In the genomic region with DNA sequence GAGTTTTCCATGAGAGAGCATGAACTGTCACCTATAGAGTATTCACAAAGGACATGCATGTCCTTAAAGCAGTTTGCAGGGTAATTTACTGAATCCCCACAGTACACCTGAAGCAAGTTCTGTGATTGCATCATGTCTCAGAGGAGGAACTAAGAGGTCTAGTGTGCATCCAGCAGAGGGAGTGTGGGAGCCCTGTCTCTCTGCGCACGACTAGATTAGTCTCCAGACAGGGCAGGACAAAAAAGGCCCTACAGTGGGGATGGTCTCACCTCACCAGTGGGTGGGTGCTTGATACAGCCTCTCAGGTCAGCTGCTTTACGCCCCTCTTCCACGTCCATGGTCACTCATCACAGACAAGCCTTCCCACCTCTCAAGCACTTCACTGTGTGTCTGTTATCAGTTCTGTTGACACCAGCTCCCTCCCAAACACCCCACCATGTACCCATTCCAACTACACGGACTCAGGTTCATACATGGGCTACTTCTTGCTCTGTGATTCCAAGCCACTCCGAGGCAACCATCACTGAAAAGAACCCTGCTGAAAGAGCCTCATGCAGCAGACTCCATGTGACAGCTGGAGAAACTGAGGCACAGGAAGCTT, we compare ENCODE assay signal across 11 mouse cellular contexts. TPM values are rescaled to one million over a fixed set of nuclear protein-coding genes. Genes with fewer than 3 reads are reported as not detected.
DNase-seq lines count a peak whose midpoint lies in the region; ATAC-seq and TF ChIP-seq lines count a peak whose summit lies in the region.
"Had no signal": no experiment of that assay in that cellular context is flagged by ENCODE, and none has a peak within 500 bp of the region (broad histone marks: within the 10 kb centered on the region; RNA-seq: fewer than 3 reads in every experiment).

No protein-coding gene starts in this region.

- in situ Hi-C loops in CH12.LX (cut with MboI; ENCODE audit: low pct_ligation_motif_present, low pct_unique_long_range_greater_than_20kb, low sequenced_read_pairs): no loop called here

- H3K27ac ChIP-seq in CH12.LX (ENCODE audit: insufficient read depth, low read depth): no peak overlapping the region
- peak overlapping the region; percentile 89 for H3K27ac ChIP-seq in heart, embryonic 15.5 days
- H3K27ac ChIP-seq: embryonic facial prominence, embryonic 13.5 days; lung, embryonic 15.5 days had no signal

- peak; percentile 21 for TF ChIP-seq RAD21 in CH12.LX (IDR thresholded peaks at IDR 0.05; ENCODE audit: low read depth, low read length)

- H3K9ac ChIP-seq in CH12.LX (ENCODE audit: insufficient read depth, low read depth): no peak overlapping the region
- H3K9ac ChIP-seq in heart, embryonic 15.5 days: no peak overlapping the region
- H3K9ac ChIP-seq: embryonic facial prominence, embryonic 13.5 days; lung, embryonic 15.5 days had no signal

- no peak for TF ChIP-seq POLR2A in CH12.LX (IDR thresholded peaks at IDR 0.05; ENCODE audit: low read depth, low read length)

- WGBS in heart, embryonic 15.5 days: 29% methylated on average over 6 of the region's 6 CpGs

- no peak overlapping the region for H3K4me3 ChIP-seq in CH12.LX (replicated peaks in 1 of 3; ENCODE audit: low read depth in 2 of 3, low read length in 2 of 3, poor library complexity in 1 of 3)
- peak overlapping the region; percentile 3; the same call in 1 of the 2 replicates for H3K4me3 ChIP-seq in heart, embryonic 15.5 days
- H3K4me3 ChIP-seq: embryonic facial prominence, embryonic 13.5 days; lung, embryonic 15.5 days had no signal

- intact Hi-C loops in left cerebral cortex, postnatal 36 days (cut with DNase I): no loop called here

- TF ChIP-seq EP300 in CH12.LX (IDR thresholded peaks at IDR 0.05; ENCODE audit: low read length): no peak

- H3K4me1 ChIP-seq in CH12.LX (ENCODE audit: control insufficient read depth in 1 of 2, insufficient read depth in 2 of 2): peaks cover 7 to 9% of the 10 kb centered on the region in 2 experiments; a peak in 3 of 4 replicates
- peaks cover 89% of the 10 kb centered on the region for H3K4me1 ChIP-seq in heart, embryonic 15.5 days (replicated peaks)

- H3K36me3 ChIP-seq in CH12.LX (replicated peaks in 1 of 2; ENCODE audit: control insufficient read depth in 1 of 2, insufficient read depth in 1 of 2, low read length in 1 of 2): no peaks in the 10 kb centered on the region
- H3K36me3 ChIP-seq in heart, embryonic 15.5 days: no peaks in the 10 kb centered on the region
- H3K36me3 ChIP-seq: embryonic facial prominence, embryonic 13.5 days; lung, embryonic 15.5 days had no signal

- peaks cover 96% of the 10 kb centered on the region for H3K27me3 ChIP-seq in CH12.LX (replicated peaks)
- no peaks in the 10 kb centered on the region for H3K27me3 ChIP-seq in heart, embryonic 15.5 days
- H3K27me3 ChIP-seq: embryonic facial prominence, embryonic 13.5 days had no signal

- dilution Hi-C loops in CH12.LX (cut with MboI; ENCODE audit: extremely low pct_ligation_motif_present, extremely low pct_unique_long_range_greater_than_20kb, low sequenced_read_pairs): no loop called here

- ATAC-seq in heart, embryonic 15.5 days (replicated peaks; ENCODE audit: insufficient number of reproducible peaks, insufficient read depth, low FRiP score, low read depth): peak; percentile 27
- ATAC-seq in activated CD4-positive, CD25-positive, alpha-beta regulatory T cell, adult 4 months: no peak

- DNase-seq in embryo, embryonic 10 days (ENCODE audit: low spot score): peak; percentile 38
- DNase-seq in embryo, embryonic 9.5 days (ENCODE audit: extremely low spot score): no peak
- DNase-seq in left cerebral cortex, adult 18-20 months (ENCODE audit: low spot score in 2 of 2): peak; percentile 38 to 55
- no peak for DNase-seq in left cerebral cortex, postnatal 36 days (ENCODE audit: low spot score in 2 of 2)
- peak; percentile 50 for DNase-seq in CH12.LX (ENCODE audit: extremely low read depth)
- DNase-seq in cerebellum, adult 11-12 months: no peak

- no peaks in the 10 kb centered on the region for H3K9me3 ChIP-seq in CH12.LX (replicated peaks; ENCODE audit: low read length)
- no peaks in the 10 kb centered on the region for H3K9me3 ChIP-seq in heart, embryonic 15.5 days (replicated peaks)
- H3K9me3 ChIP-seq: embryonic facial prominence, embryonic 13.5 days; lung, embryonic 15.5 days had no signal

- peak; percentile 14 to 65; a peak in 2 of 4 replicates for TF ChIP-seq CTCF in CH12.LX (conservative IDR thresholded peaks at IDR 0.05 in 1 of 2, IDR thresholded peaks at IDR 0.05 in 1 of 2; ENCODE audit: low read depth in 2 of 2, low read length in 2 of 2)

- no peak overlapping the region for H3K4me2 ChIP-seq in CH12.LX (ENCODE audit: insufficient read depth, low read depth, poor library complexity, severe bottlenecking)
- peak overlapping the region; percentile 37 for H3K4me2 ChIP-seq in heart, embryonic 15.5 days
- H3K4me2 ChIP-seq: embryonic facial prominence, embryonic 13.5 days; lung, embryonic 15.5 days had no signal

- H3K79me2 ChIP-seq in CH12.LX (replicated peaks; ENCODE audit: control insufficient read depth, extremely low read depth, insufficient read depth, poor library complexity, severe bottlenecking): no peaks in the 10 kb centered on the region

TF ChIP-seq in CH12.LX, 34 proteins besides CTCF, POLR2A, EP300 and RAD21:
- TF ChIP-seq JUN (IDR thresholded peaks at IDR 0.05; ENCODE audit: insufficient read depth, low read depth, low read length) (no peak), SMC3 (IDR thresholded peaks at IDR 0.05; ENCODE audit: low read depth, low read length) (peak; percentile 58)
TF ChIP-seq in CH12.LX: peak in this region for 1.

RNA-seq across cellular contexts. Expression of gene Apol6, which starts 25.7 kb away (rescaled TPM):
- under 1 TPM; 0.21 to 0.23 TPM for total RNA-seq in left cerebral cortex, adult 18-20 months (2021)
- total RNA-seq in left cerebral cortex, postnatal 36 days (2021): under 1 TPM; 0.27 to 0.49 TPM
- total RNA-seq in CH12.LX (2012; rRNA removed) (not detected in 2 replicates), CH12.LX (2014; rRNA removed) (not detected in 2 replicates)
- not detected in 2 replicates for polyA plus RNA-seq in CH12.LX (2012; ENCODE audit: insufficient read length, low read depth)
- polyA plus RNA-seq in heart, embryonic 15.5 days (2015; fragmentation: Nextera tagmentation; extraction: Ambion mirVana): 0.19 and 0.26 TPM in 2 replicates
- polyA plus RNA-seq in activated CD4-positive, CD25-positive, alpha-beta regulatory T cell, adult 4 months (2017; shearing (Covaris generic)): not detected
- polyA plus RNA-seq: lung, embryonic 15.5 days had no signal

RNA-seq across cellular contexts. Expression of gene Mb, which starts 31.6 kb away (rescaled TPM):
- not detected for total RNA-seq in left cerebral cortex, adult 18-20 months (2021)
- total RNA-seq in left cerebral cortex, postnatal 36 days (2021): not detected
- total RNA-seq in CH12.LX (2012; rRNA removed) (not detected in 2 replicates), CH12.LX (2014; rRNA removed) (not detected in 2 replicates)
- polyA plus RNA-seq in CH12.LX (2012; ENCODE audit: insufficient read length, low read depth): not detected in 2 replicates
- 776 and 844 TPM in 2 replicates for polyA plus RNA-seq in heart, embryonic 15.5 days (2015; fragmentation: Nextera tagmentation; extraction: Ambion mirVana)
- not detected for polyA plus RNA-seq in activated CD4-positive, CD25-positive, alpha-beta regulatory T cell, adult 4 months (2017; shearing (Covaris generic))
- total RNA-seq: ES-E14 had no signal

Comparison
In these comparisons a context has a peak if more than half of its experiments do, and no peak if none do; other contexts are left out.
1. DNase-seq: peak in embryo, embryonic 10 days (single experiment), left cerebral cortex, adult 18-20 months (2 of 2) and CH12.LX (single experiment); none in embryo, embryonic 9.5 days (single experiment), left cerebral cortex, postnatal 36 days (0 of 2) and cerebellum, adult 11-12 months (single experiment).